Mouse (Mus musculus) natural killer cell, adult 2 months (primary cell): ENCODE measurements around the gene Gm9732.
"Not testable (repeated sequence)": the region's sequence is repeated elsewhere in the genome, so short reads cannot be mapped to it uniquely, and the experiment has no call there.

Experiments
- DNase-seq, 2 experiments: peaks; one replicate each; pipeline ENCODE4 v3.0.0; 2022; ENCODE audit warnings: low spot score in 2 of 2

The Gm9732 gene

GRCm38 (mm10) chr14:43274986-43275511 is at the start of gene Gm9732:
Gm9732 (plus strand) TSS chr14:43275036.
- not testable (repeated sequence) for DNase-seq

GRCm38 (mm10) chr14:43235204-43235603 is 39.6 kb upstream of the Gm9732 start, which contains the start of gene Gm8122:
Gm8122 (minus strand) TSS chr14:43235304.
- DNase-seq = not testable (repeated sequence)

GRCm38 (mm10) chr14:43237769-43238168 is 37.1 kb upstream of the Gm9732 start:
- not testable (repeated sequence) for DNase-seq

DNA sequence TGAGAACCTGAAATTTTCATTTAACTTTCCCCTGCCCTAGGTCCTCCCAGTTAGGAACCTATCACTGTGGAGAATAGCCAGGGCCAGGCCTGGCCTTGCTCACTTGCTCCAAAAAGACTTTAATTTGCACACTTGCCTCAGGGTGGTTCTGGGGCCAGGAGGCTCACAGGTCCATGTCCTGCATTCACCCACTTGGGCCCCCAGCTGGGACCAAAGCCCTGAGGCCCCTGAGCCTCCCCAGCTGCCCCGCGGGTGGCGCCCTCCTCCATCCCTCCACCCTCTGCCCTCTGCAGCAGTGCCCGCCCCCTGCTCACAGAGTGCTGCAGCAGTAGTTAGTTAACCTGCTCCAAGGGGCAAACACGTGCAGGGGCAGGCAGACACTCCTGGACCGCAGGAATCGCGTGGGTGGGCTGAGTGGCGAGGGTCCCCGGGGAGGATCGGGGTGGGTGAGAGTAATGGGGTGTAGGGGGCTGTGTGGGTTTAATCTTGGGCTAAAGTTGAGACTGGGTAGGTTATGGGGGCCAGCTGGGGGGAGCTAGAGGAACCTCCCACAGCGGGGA is 25.1 kb upstream of the Gm9732 start:
- not testable (repeated sequence) for DNase-seq

DNA sequence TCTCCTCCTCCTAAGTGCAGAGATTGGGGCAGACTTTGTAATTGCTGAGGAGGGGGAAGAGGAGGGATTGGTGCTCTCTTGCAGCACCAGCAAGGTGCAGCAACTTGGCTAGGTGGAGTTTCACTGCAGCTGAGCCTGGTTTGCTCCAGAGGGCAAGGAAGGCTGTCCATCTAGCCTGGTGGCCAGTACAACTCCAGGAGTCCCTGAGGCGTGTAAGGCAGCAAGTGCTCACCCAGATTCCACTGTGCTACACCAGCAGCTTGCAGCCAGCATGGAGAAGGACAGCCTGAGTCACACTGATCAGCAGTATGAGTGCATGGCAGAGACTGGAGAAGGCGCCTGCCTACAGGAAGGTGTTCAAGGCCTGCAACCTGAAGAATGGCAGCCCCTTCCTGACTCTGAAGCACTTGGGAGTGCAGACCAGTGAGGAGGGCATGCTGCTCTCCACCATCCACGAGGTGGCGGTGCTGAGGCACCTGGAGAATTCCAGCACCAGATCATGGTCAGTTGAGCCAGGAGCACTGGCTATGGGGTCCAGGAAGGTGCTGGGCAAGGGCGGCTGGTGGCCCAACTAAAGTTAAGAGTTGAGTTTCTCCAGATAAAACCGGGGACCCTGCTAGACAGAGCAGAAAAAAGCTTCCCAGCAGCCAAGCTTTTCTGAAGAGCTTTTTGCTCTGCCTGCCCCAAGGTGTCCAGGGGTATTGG is 24.1 kb upstream of the Gm9732 start:
- DNase-seq = not testable (repeated sequence)

DNA sequence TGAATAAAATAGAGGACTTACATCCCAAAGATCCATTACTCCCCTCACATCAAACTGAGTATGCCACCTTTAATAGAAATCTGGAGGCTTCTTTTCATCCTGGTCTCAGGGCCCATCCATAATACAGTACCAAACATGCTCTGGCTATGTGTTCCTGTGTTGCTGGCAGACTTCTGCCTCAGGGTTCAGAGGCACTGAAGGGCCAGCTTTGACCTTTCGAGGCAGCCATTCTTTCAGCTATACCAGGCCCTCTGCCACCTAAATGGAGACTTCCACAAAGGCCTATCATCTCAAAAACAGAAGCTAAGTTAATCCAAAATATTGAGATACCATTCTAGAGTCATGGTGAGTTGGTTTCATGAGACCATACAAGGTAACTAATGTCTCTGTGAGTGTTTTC is 18.3 kb upstream of the Gm9732 start:
- DNase-seq = not testable (repeated sequence)

DNA sequence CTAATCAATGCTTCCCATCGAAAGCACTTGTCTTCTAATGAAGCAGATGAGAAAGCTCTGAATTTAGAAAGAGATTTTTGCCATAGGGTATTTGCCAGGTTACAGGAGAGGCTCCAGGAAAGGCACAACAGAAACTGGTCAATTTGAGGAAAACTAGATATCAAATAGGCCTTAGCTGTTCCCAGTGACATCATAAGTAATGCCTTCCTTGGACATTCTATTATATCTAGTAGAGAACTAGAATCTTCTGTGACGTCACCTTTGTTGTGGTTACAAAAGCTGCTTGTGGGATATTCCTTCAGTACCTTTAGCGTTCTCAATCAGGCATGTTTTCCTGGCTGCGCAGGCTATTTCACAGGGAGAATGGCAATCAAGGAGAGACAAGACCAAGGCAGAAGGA is 16.5 kb upstream of the Gm9732 start, which contains the start of gene Gm8126:
TSS of gene Gm8126 (plus strand) at position 301 of the 400 bp plus-strand sequence.
- not testable (repeated sequence) for DNase-seq

GRCm38 (mm10) chr14:43263421-43263820 is 11.4 kb upstream of the Gm9732 start:
- not testable (repeated sequence) for DNase-seq

GRCm38 (mm10) chr14:43268521-43269084 is 6.2 kb upstream of the Gm9732 start:
- DNase-seq = not testable (repeated sequence)

DNA sequence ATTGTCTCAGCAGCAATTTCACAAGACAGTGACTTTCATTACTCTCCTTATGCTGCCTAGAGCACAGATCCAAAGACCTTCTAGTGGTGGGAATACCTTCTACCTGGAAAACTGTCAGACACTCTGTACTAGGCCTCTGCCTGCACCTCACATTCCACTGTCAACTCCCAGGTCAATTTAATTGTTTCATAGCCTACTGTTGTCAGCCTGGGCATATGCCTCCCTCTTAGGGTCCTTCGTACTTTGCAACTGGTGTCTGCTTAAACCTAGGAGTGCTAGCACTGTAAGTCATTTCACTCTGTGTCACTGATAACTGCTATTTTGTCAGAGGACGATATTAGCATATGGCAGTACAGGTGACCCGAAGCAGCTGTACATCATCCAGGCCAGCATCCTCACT is 5.6 kb upstream of the Gm9732 start:
- DNase-seq = not testable (repeated sequence)

DNA sequence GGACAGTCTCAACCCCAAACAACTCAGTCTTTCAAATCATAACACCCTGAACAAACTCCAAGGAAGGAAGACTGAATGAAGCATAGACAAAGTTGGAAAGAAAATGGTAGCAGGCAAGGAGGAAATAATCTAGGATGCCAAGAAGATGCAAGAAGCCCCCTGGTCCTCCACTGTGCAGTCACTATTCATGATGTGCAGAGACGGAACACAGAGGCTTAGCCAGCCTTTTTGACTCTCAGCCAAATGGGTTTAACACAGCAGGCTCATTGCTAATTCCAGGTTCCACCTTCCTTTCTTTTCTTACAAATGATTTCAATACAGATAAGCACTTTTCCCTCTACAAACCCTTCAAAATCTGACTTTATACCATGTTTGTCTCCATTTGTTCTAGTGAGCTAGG is 1.7 kb upstream of the Gm9732 start:
- DNase-seq = not testable (repeated sequence)

DNA sequence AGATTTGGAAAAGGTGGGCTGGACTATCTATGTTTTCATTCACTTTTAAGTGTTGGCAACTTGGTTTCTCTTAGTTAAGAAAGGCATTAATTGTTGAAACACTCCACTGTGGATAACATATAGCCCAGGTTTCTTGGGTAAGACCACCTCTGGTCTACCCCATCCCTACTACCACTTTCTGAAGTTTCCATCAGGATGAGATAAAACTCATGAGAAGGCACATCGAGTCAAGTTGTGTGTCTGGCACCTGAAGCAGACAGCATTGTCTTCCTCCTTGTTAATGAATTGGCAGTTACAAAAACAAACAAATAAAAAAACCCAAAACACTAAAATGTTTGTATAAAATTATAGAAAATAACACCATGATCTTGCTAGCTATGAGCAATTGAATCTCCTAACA is 916 bp downstream of the Gm9732 start:
- DNase-seq = not testable (repeated sequence)

DNA sequence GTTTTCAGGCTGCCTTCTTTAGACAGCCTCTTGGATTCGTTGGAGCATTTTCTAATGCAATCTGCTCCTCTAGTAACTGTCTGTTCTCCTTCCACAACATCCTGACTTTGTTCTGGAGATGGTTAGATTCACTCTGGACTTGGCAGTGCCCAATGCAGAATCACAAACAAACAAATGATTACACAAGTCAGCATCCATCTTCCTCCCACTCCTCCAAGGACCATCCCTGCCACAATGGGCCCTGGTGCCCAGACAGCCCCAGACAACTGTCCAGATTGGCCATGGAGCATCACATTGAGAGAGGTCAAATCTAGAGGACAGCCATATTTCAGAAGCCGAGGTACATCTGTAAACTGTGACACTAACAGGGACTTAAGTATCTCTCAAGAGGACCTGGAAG is 2.6 kb downstream of the Gm9732 start:
- not testable (repeated sequence) for DNase-seq

DNA sequence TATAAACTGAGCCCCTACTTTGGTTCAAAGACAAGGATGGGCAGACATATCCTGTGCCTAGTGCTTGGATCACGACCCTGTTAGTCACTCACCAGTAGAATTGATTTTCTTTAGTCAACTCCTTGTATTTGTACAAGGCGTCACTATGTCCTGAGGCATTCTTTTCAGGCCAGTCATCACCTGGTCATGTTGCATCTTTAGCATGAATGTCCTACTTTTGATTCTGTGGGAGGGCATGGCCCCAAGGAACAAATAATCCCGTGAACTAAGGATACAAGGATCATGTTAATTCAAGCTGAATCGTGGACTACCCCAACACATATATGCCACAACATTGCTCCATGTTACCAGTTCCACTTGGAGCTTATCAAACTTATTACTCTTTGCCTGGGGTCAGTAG is 3.3 kb downstream of the Gm9732 start:
- DNase-seq = not testable (repeated sequence)

DNA sequence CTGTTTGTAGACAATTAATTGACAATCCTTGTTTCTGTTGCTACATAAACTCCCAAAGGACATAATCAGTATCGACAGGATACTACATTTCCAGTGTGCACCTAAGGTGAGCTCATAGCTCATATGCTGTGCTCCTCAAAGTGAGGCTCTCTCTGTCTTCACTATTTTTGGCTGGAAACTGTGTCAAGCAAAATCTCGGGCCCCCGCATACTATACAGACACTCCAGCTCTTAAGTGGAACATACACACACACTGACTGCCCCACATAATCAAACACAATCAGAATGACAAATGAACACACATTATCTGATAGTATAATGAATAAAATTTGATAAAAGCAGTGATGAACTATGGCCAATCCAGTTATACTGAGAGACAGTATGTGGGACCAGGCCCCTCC is 3.8 kb downstream of the Gm9732 start:
- not testable (repeated sequence) for DNase-seq

DNA sequence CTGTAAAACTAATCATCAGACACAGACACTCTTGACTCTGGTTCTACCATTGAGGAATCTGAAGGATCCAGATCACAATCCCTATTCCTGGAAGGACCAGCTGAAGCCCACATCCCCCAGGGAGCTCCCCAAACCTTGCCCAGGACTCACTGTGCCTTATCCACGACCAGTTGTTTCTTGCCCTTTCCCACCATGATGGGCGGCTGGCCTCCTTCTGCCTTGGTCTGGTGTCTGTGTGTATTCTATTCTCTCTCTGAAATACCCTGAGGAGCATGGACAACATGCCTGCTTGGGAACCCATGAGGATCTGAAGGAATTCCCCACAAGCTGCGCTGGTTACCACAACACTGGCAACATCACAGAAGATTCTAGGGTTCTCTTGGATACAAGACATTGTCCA is 18.7 kb downstream of the Gm9732 start, which contains the start of gene Gm8127:
TSS of gene Gm8127 (minus strand) at position 330 of the 400 bp plus-strand sequence.
- DNase-seq = not testable (repeated sequence)

- DNase-seq = not testable (repeated sequence)
Observed at GRCm38 (mm10) chr14:43319516-43319915, 44.7 kb downstream of the Gm9732 start.

DNA sequence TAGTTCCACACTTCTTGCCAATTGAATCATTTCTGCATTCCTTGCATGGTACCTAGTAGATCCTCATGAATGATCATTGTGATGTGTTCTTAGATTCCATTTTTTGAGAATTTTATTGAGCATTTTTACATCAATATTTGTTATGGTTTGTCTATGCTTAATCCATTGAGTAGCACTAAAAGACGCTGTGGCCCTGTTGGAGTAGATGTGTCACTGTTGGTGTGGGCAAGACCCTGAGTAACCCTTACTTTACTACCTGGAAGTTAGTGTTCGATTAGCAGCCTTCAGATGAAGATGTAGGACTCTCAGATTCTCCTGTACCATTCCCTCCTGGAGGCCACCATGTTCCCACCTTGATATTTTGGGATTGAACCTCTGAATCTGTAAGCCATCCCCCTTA is 53.8 kb downstream of the Gm9732 start:
- not testable (repeated sequence) for DNase-seq

- not testable (repeated sequence) for DNase-seq
Observed at GRCm38 (mm10) chr14:43331362-43331880, 56.6 kb downstream of the Gm9732 start.

DNA sequence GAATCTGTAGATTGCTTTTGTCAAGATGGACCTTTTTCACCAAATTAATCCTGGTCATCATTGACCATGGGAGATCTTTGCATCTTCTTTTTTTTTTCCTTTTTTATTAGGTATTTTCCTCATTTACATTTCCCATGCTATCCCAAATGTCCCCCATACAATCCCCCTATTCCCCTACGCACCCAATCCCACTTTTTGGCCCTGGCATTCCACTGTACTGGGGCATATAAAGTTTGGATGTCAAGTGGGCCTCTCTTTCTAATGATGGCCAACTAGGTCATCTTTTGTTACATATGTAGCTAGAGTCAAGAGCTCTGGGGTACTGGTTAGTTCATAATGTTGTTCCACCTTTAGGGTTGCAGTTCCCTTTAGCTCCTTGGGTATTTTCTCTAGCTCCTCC is 62.8 kb downstream of the Gm9732 start:
- DNase-seq = not testable (repeated sequence)

DNA sequence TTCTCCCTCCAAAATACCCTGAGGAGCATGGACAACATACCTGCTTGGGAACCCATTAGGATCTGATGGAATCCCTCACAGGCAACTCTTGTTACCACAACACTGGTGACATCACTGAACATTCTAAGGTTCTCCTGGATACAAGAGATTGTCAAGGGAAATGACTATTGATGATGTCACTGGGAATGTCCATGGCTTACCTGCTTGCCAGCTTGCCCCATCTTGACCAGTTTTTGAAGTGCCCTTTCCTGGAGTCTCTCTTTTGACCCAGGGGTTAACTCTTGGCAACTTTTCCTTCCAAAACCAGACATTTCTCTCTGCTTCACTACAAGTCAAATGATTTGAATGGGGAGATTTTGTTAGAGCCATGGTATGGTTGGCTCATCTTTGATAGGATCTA is 72.9 kb downstream of the Gm9732 start, which contains the start of gene 1700001F09Rik:
TSS of gene 1700001F09Rik (minus strand) at position 101 of the 400 bp plus-strand sequence.
- DNase-seq = not testable (repeated sequence)

DNA sequence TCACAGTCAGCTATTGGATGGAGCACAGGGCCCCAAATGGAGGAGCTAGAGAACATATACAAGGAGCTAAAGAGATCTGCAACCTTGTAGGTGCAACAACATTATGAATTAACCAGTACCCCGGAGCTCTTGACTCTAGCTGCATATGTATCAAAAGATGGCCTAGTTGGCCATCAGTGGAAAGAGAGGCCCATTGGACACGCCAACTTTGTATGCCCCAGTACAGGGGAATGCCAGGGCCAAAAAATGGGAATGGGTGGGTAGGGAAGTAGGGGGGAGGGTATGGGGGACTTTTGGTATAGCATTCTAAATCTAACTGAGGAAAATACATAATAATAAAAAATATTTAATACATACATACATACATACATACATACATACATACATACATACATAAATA is 78.1 kb downstream of the Gm9732 start:
- not testable (repeated sequence) for DNase-seq
